Mouse (Mus musculus): ENCODE measurements around the gene Orai2.

GRCm38 (mm10) chr5:136140057-136140482 lies 30.4 kb downstream of the Orai2 start:
- TF ChIP-seq CTCF (IDR thresholded peaks at IDR 0.05; ENCODE audit: low read depth, low read length), result no peak
- no peak for TF ChIP-seq GATA1 (IDR thresholded peaks at IDR 0.05; ENCODE audit: borderline replicate concordance, low read length)

All from G1E (cell line).